Mouse (Mus musculus) cortical plate, adult 2 months (tissue): ENCODE data around the gene C2.

Experiments used
- CTCF ChIP-seq: fragments of 200-500 bp; IDR thresholded peaks from 2 replicates; pipeline ENCODE4 v1.5.1; 2011; ENCODE audit warnings: mild to moderate bottlenecking, control low read depth, low read length; ENCODE audit not compliant: insufficient read depth; ENCODE audit errors: extremely low read depth
- POLR2A ChIP-seq: fragments of 200-500 bp; IDR thresholded peaks from 2 replicates; pipeline ENCODE4 v1.6.1; 2011; ENCODE audit warnings: mild to moderate bottlenecking, low read length, control low read depth; ENCODE audit not compliant: insufficient read depth; ENCODE audit errors: extremely low read depth

DNA sequence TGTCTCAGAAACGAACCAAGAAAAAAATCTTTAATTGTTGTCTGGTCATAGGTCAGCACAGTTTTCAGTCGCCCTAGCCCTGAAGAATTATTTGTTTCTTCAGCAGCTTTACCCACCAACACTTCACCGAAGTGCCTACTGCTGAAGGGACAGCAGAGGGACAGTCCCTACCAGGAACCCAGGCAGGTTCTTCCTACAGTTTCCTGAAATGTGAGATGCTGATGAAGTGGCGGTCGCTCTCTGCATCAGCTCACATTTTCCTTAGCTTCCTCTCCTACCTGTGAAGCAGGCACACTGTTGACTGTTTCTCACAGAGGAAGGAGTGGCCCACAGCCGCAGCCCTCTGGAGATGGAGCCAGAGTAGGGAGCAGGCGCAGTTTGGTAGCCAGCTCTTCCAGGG is 32.1 kb downstream of the C2 start:
- no peak for TF ChIP-seq POLR2A
- no peak for TF ChIP-seq CTCF
